ENCODE assay signal across 20 mouse cellular contexts in genomic region chr13:103499376-103499775, GRCm38 (mm10).
A peak's percentile ranks its signal among the peaks of the same experiment; 100 is the strongest.
DNase-seq lines count a peak whose midpoint lies in the region; ATAC-seq and TF ChIP-seq lines count a peak whose summit lies in the region.
"Had no signal": no experiment of that assay in that cellular context is flagged by ENCODE, and none has a peak within 500 bp of the region (broad histone marks: within the 10 kb centered on the region; RNA-seq: fewer than 3 reads in every experiment).

No protein-coding gene starts in this region.

- intact Hi-C loops in gastrocnemius, postnatal 14 days (cut with DNase I; ENCODE audit: low total_unique reads), result no loop called here
- intact Hi-C loops in heart, postnatal 10 days (cut with DNase I), result no loop called here

- TF ChIP-seq CTCF in liver, adult 2 months (IDR thresholded peaks at IDR 0.05; ENCODE audit: low read depth, low read length), result no peak

- H3K9me3 ChIP-seq in liver, embryonic 11.5 days (ENCODE audit: control insufficient read depth, low read length), result no peaks in the 10 kb centered on the region
- H3K9me3 ChIP-seq in heart, embryonic 14.5 days (ENCODE audit: control insufficient read depth, low read length), result no peaks in the 10 kb centered on the region
- H3K9me3 ChIP-seq: forebrain, embryonic 15.5 days; limb, embryonic 12.5 days; liver, embryonic 15.5 days; neural tube, embryonic 12.5 days had no signal

- WGBS in liver, adult 2 months, result 32% methylated on average over 8 of the region's 8 CpGs
- WGBS in liver, embryonic 11.5 days, result 73% methylated on average over 8 of the region's 8 CpGs
- WGBS in heart, embryonic 14.5 days, result 14% methylated on average over 8 of the region's 8 CpGs

- no peak for TF ChIP-seq POLR2A in liver, adult 2 months (IDR thresholded peaks at IDR 0.05; ENCODE audit: extremely low read depth, insufficient read depth, low read length)

- peak; percentile 20 for DNase-seq in gastrocnemius, postnatal 14 days
- DNase-seq in gastrocnemius, postnatal 25 days, result no peak
- peak; percentile 86 for DNase-seq in liver, adult 2 months (ENCODE audit: extremely low read depth, low read depth, low spot score)
- no peak for DNase-seq in liver, embryonic 11.5 days (ENCODE audit: low spot score)
- DNase-seq in heart, postnatal 10 days, result peak; percentile 79 to 82
- no peak for DNase-seq in thymus, postnatal 4 days
- DNase-seq: cerebellum, adult 9-10 months; kidney, adult 9 months; layer of hippocampus, adult 9-11 months; right cerebral cortex, postnatal 14 days; thymus, adult 2 months had no signal

- H3K36me3 ChIP-seq in liver, adult 2 months (ENCODE audit: control insufficient read depth, insufficient read depth, low read length), result no peaks in the 10 kb centered on the region
- H3K36me3 ChIP-seq in liver, embryonic 11.5 days (ENCODE audit: control insufficient read depth, insufficient read depth, low read length), result no peaks in the 10 kb centered on the region
- no peaks in the 10 kb centered on the region for H3K36me3 ChIP-seq in heart, embryonic 14.5 days (ENCODE audit: control insufficient read depth, insufficient read depth, low read length)
- H3K36me3 ChIP-seq: forebrain, embryonic 15.5 days; limb, embryonic 12.5 days; liver, embryonic 15.5 days; neural tube, embryonic 12.5 days had no signal

- no peaks in the 10 kb centered on the region for H3K4me1 ChIP-seq in liver, adult 2 months (ENCODE audit: control insufficient read depth, insufficient read depth, low read length)
- H3K4me1 ChIP-seq in liver, embryonic 11.5 days (replicated peaks; ENCODE audit: control insufficient read depth, insufficient read depth, low read length), result no peaks in the 10 kb centered on the region
- H3K4me1 ChIP-seq in heart, embryonic 14.5 days (ENCODE audit: control insufficient read depth in 2 of 2, insufficient read depth in 2 of 2, low read length in 2 of 2), result peaks cover 2 to 14% of the 10 kb centered on the region in 2 experiments; a peak in 3 of 4 replicates
- H3K4me1 ChIP-seq: forebrain, embryonic 15.5 days; limb, embryonic 12.5 days; liver, embryonic 15.5 days; neural tube, embryonic 12.5 days had no signal

- H3K79me2 ChIP-seq in liver, adult 2 months (ENCODE audit: control insufficient read depth, insufficient read depth, low read length), result no peaks in the 10 kb centered on the region

- ATAC-seq in liver, embryonic 11.5 days (replicated peaks; ENCODE audit: low FRiP score), result no peak
- peak; percentile 76 for ATAC-seq in heart, embryonic 14.5 days (ENCODE audit: insufficient number of reproducible peaks, insufficient read depth, low FRiP score, low read depth)
- no peak for ATAC-seq in activated CD4-positive, CD25-positive, alpha-beta regulatory T cell, adult 4 months
- ATAC-seq: forebrain, embryonic 15.5 days; lung, postnatal 0 days had no signal

- H3K27me3 ChIP-seq in liver, adult 2 months (ENCODE audit: control insufficient read depth, insufficient read depth, low read length), result no peaks in the 10 kb centered on the region
- H3K27me3 ChIP-seq in liver, embryonic 11.5 days (replicated peaks; ENCODE audit: control insufficient read depth, insufficient read depth, low read length), result no peaks in the 10 kb centered on the region
- H3K27me3 ChIP-seq in heart, embryonic 14.5 days (ENCODE audit: control insufficient read depth, insufficient read depth, low read length), result no peaks in the 10 kb centered on the region
- H3K27me3 ChIP-seq: forebrain, embryonic 15.5 days; limb, embryonic 12.5 days; liver, embryonic 15.5 days; neural tube, embryonic 12.5 days had no signal

- H3K9ac ChIP-seq in liver, adult 2 months (ENCODE audit: low read depth, low read length), result no peak overlapping the region
- H3K9ac ChIP-seq in liver, embryonic 11.5 days (ENCODE audit: low read depth, low read length), result no peak overlapping the region
- H3K9ac ChIP-seq in heart, embryonic 14.5 days (ENCODE audit: low read length), result no peak overlapping the region
- H3K9ac ChIP-seq: forebrain, embryonic 15.5 days; hindbrain, embryonic 14.5 days; limb, embryonic 12.5 days; liver, embryonic 15.5 days; neural tube, embryonic 12.5 days had no signal

- no peak overlapping the region for H3K4me3 ChIP-seq in liver, adult 2 months (ENCODE audit: insufficient read depth, low read depth, low read length)
- no peak overlapping the region for H3K4me3 ChIP-seq in liver, embryonic 11.5 days (ENCODE audit: low read depth, low read length)
- H3K4me3 ChIP-seq in heart, embryonic 14.5 days (ENCODE audit: control insufficient read depth in 1 of 2, insufficient read depth in 1 of 2, low read depth in 1 of 2, low read length in 2 of 2), result no peak overlapping the region
- H3K4me3 ChIP-seq: forebrain, embryonic 15.5 days; limb, embryonic 12.5 days; liver, embryonic 15.5 days; neural tube, embryonic 12.5 days had no signal

- no peak overlapping the region for H3K4me2 ChIP-seq in liver, embryonic 11.5 days
- H3K4me2 ChIP-seq in heart, embryonic 14.5 days (ENCODE audit: low read length), result peak overlapping the region; percentile 33; the same call in 1 of the 2 replicates
- H3K4me2 ChIP-seq: forebrain, embryonic 15.5 days; hindbrain, embryonic 14.5 days; limb, embryonic 12.5 days; liver, embryonic 15.5 days; midbrain, embryonic 11.5 days; neural tube, embryonic 12.5 days had no signal

- no peak overlapping the region for H3K27ac ChIP-seq in liver, adult 2 months (replicated peaks; ENCODE audit: insufficient read depth, low read depth, low read length)
- H3K27ac ChIP-seq in liver, embryonic 11.5 days (ENCODE audit: low read depth, low read length), result no peak overlapping the region
- H3K27ac ChIP-seq in heart, embryonic 14.5 days (replicated peaks in 1 of 2; ENCODE audit: control insufficient read depth in 1 of 2, insufficient read depth in 1 of 2, low read depth in 2 of 2, low read length in 2 of 2), result no peak overlapping the region
- H3K27ac ChIP-seq: forebrain, embryonic 15.5 days; hindbrain, embryonic 14.5 days; limb, embryonic 12.5 days; liver, embryonic 15.5 days; neural tube, embryonic 12.5 days had no signal

Comparison
In these comparisons a context has a peak if more than half of its experiments do, and no peak if none do; other contexts are left out.
1. DNase-seq: peak in gastrocnemius, postnatal 14 days (single experiment), liver, adult 2 months (single experiment) and heart, postnatal 10 days (2 of 2); none in gastrocnemius, postnatal 25 days (single experiment), liver, embryonic 11.5 days (single experiment) and thymus, postnatal 4 days (single experiment).